Mouse (Mus musculus) kidney, adult 2 months (tissue): Measurements from ENCODE around the gene Tsen34.

Experiments used
- CTCF ChIP-seq: fragments of 200-500 bp; conservative IDR thresholded peaks from 2 replicates; pipeline ENCODE4 v1.5.1; 2011; ENCODE audit warnings: low read depth, mild to moderate bottlenecking, control low read depth, low read length, moderate library complexity, mixed read lengths; ENCODE audit not compliant: insufficient read depth, insufficient read length
- POLR2A ChIP-seq: fragments of 200-500 bp; IDR thresholded peaks from one replicate; pipeline ENCODE4 v1.6.1; 2011; ENCODE audit warnings: low read depth, low read length, control low read depth

GRCm38 (mm10) chr7:3691919-3692318, 744 bp upstream of the Tsen34 start:
- TF ChIP-seq CTCF: no peak
- no peak for TF ChIP-seq POLR2A
